Mouse (Mus musculus) left cerebral cortex, adult 11 months (tissue): ENCODE results near the gene Cfap300.

ENCODE experiments used
- DNase-seq: peaks from one replicate; pipeline ENCODE4 v3.0.0; 2022; ENCODE audit warnings: low spot score

Cfap300 gene

GRCm38 (mm10) chr9:8042338-8043043 is at the start of gene Cfap300:
Gene Cfap300 (minus strand): TSS chr9:8042823.
- DNase-seq, result peak; percentile 94

- DNase-seq, result no peak
Observed at GRCm38 (mm10) chr9:8078882-8079281, 36.3 kb upstream of the Cfap300 start.

GRCm38 (mm10) chr9:8074345-8074744 is 31.7 kb upstream of the Cfap300 start:
- peak; percentile 19 for DNase-seq

- DNase-seq, result no peak
Observed at GRCm38 (mm10) chr9:8073203-8073755, 30.7 kb upstream of the Cfap300 start.

- no peak for DNase-seq
Observed at GRCm38 (mm10) chr9:8059636-8060035, 17.0 kb upstream of the Cfap300 start.

GRCm38 (mm10) chr9:8054831-8055230 is 12.2 kb upstream of the Cfap300 start:
- DNase-seq, result no peak

GRCm38 (mm10) chr9:8043044-8043387 is 393 bp upstream of the Cfap300 start:
- no peak for DNase-seq

- no peak for DNase-seq
Observed at GRCm38 (mm10) chr9:8035546-8035945, 7.1 kb downstream of the Cfap300 start.

GRCm38 (mm10) chr9:8035091-8035490 is 7.5 kb downstream of the Cfap300 start:
- DNase-seq, result no peak

GRCm38 (mm10) chr9:8034143-8034542 is 8.5 kb downstream of the Cfap300 start:
- DNase-seq, result no peak

GRCm38 (mm10) chr9:8032847-8033246 is 9.8 kb downstream of the Cfap300 start:
- no peak for DNase-seq

GRCm38 (mm10) chr9:8018609-8019008 is 24.0 kb downstream of the Cfap300 start:
- no peak for DNase-seq

GRCm38 (mm10) chr9:8017253-8017913 is 25.2 kb downstream of the Cfap300 start:
- DNase-seq, result no peak

- DNase-seq, result peak; percentile 39
Observed at GRCm38 (mm10) chr9:8004370-8004991, 38.1 kb downstream of the Cfap300 start, which contains the start of gene Yap1. Gene Yap1 (minus strand): TSS chr9:8004596.

- DNase-seq, result no peak
Observed at GRCm38 (mm10) chr9:8003301-8004271, 39.0 kb downstream of the Cfap300 start.

- no peak for DNase-seq
Observed at GRCm38 (mm10) chr9:8002806-8003205, 39.8 kb downstream of the Cfap300 start.

- DNase-seq, result no peak
Observed at GRCm38 (mm10) chr9:8001352-8001751, 41.3 kb downstream of the Cfap300 start.

GRCm38 (mm10) chr9:7994275-7994674 is 48.3 kb downstream of the Cfap300 start:
- DNase-seq, result no peak

- no peak for DNase-seq
Observed at GRCm38 (mm10) chr9:7992651-7993050, 50.0 kb downstream of the Cfap300 start.

- no peak for DNase-seq
Observed at GRCm38 (mm10) chr9:7990897-7991296, 51.7 kb downstream of the Cfap300 start.

- DNase-seq, result no peak
Observed at GRCm38 (mm10) chr9:7987119-7987518, 55.5 kb downstream of the Cfap300 start.

- no peak for DNase-seq
Observed at GRCm38 (mm10) chr9:7984287-7984686, 58.3 kb downstream of the Cfap300 start.
